Mouse (Mus musculus) layer of hippocampus, adult 18-20 months (tissue): ENCODE results near the gene Tpbpb. TPM values are rescaled to one million over a fixed set of nuclear protein-coding genes. Genes with fewer than 3 reads are reported as not detected.
"Not testable (repeated sequence)": the region's sequence is repeated elsewhere in the genome, so short reads cannot be mapped to it uniquely, and the experiment has no call there.

Source experiments
- DNase-seq, 2 experiments: peaks; one replicate each; pipeline ENCODE4 v3.0.0; 2022; ENCODE audit warnings: low spot score in 2 of 2
- long read RNA-seq: library from polyadenylated mRNA; stranded (forward); transcript quantifications from one replicate; pipeline ENCODE4 v2.0.0, GENCODE M21; 2021
- total RNA-seq, 2 experiments: library from RNA; stranded (reverse); gene quantifications; 2 replicates each; pipeline ENCODE4 v1.2.3; 2021

The Tpbpb gene
- total RNA-seq, result not detected
- long read RNA-seq, result 0 reads

- DNase-seq, result not testable (repeated sequence)
These were observed at the start of gene Tpbpb for GRCm38 (mm10) chr13:60904780-60905179. Tpbpb (minus strand) TSS chr13:60904880.

DNA sequence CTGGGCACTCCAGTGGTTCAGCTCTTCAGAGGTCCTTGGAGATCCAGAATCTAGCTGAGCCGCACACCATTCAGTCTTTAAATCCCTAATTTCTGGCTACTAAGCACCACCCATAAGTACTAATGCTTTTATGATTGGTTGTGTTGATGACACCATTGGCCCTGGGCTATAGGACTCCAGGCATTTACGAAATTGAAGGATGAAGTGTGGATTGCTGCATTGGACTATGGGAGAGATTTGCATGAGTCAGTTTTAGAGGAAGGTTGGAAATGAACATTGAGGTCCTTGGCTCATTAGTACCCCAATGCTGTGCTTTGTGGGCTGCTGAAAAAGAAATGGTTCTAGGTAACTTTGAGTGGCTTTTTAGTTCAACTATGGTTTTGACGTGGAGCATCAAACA is 37.2 kb upstream of the Tpbpb start, which contains the start of gene Tpbpa:
Gene Tpbpa (minus strand): TSS at position 101 of the 400 bp plus-strand sequence.
- DNase-seq, result not testable (repeated sequence)

DNA sequence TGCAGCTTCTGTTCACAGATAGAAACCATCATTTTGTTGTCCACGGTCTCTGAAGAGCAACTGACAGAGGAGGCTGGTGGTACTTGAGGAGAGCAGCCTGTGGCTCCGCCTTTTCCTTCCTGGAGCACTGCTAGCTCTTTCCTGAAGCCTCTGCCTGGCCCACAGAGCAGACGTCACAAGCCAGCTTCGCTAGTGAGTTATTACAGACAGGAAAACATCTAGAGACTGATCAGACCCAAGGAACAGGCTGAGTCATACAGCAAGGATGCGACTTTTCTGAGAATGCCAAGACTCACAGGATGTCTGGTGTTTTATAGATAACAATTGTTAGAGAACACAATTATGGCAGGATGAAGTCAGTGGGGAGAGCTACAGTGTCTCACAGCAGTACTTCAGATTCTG is 31.8 kb upstream of the Tpbpb start, which contains the start of the genes Gm49391 and Ctla2a:
Gene Gm49391 (minus strand): TSS at position 72 of the 402 bp plus-strand sequence.
Gene Ctla2a (minus strand): TSS at position 126 of the 402 bp plus-strand sequence.
- no peak for DNase-seq

DNA sequence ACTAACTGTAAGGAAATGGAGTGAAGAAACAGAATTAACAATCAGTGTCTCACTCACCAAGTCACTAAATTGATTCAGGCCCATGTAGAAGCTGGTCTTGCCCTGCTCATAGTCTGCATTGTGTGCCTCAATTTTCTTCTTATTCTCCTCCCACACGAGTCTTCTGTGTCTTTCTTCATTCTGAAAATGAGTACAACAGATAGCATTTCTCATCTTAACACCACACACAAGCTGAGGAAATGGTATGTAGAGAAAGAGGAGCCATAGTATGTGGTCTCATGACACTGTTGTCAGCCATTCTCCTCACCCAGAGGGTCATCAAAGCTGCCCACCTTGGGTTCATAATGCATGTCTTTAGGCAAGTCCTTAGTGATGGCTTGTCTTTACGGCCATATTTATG is 30.8 kb upstream of the Tpbpb start, which contains the start of gene Gm49393:
Gene Gm49393 (minus strand): TSS at position 101 of the 400 bp plus-strand sequence.
- DNase-seq, result not testable (repeated sequence)

- DNase-seq, result peak in 1 of 2 experiments; percentile 0
These were observed 7.4 kb downstream of the Tpbpb start, which contains the start of gene Ctla2b for GRCm38 (mm10) chr13:60897328-60897727. Ctla2b (minus strand) TSS chr13:60897447.

GRCm38 (mm10) chr13:60896794-60897193 is 7.9 kb downstream of the Tpbpb start, which contains the start of gene Gm49392:
Gm49392 (minus strand) TSS chr13:60896894.
- not testable (repeated sequence) for DNase-seq

DNA sequence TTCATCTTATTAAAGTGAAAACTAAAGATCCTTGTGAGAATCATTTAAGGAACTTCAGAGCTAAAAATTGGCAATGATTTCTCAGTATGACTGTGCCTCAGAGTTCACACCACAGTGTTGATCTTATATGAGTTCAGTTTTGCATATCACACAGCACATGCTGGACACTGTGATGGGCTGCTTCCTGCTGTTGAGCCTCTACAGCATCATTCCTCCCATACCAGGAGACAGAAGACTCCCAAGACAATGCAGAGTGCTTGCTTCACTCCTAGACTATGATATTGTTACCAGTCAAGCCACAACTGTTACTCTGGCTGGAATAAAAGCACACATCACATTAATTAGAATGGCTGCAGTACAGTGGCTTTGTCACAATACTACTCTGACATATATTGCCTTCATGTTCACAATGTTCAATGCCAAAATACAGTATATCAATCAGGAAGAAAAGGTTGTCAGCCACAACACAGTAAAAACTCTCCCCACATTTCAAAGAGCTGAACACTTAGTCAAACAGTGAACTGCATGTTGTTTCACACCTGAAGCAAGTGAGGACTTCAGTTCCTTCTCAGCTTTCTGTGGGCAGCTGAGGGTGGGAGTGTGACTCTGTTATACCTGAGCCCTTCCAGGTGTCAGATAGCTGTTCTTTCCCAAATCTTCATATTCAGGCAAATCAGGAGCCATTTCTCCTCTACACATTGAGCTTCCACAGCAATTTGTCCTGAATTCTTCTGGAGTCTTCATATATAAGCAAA is 9.1 kb downstream of the Tpbpb start:
- DNase-seq, result no peak

DNA sequence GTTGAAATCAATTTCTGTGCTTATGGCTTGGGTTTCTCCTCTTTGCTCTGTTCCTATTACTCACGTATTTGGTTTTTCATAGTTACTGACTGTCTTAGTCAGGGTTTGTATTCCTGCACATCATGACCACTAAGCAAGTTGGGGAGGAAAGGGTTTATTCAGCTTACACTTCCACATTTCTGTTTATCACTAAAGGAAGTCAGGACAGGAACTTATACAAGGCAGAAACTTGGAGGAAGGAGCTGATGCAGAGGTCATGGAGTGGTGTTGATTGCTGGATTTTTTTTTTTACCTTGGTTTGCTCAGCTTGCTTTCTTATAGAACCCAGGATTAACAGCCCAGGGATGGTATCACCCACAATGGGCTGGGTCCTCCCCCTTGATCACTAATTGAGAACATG is 12.4 kb downstream of the Tpbpb start:
- DNase-seq, result no peak

GRCm38 (mm10) chr13:60864281-60864680 is 40.4 kb downstream of the Tpbpb start, which contains the start of gene 4930486L24Rik:
4930486L24Rik (minus strand) TSS chr13:60864475.
- DNase-seq, result no peak

Other genes with a start within 250 kb of the Tpbpb start
- not detected for gene BC051665, start 118.5 kb downstream of the Tpbpb start, total RNA-seq
- not detected for gene Ctsll3, start 102.0 kb downstream of the Tpbpb start, total RNA-seq
- gene 4930486L24Rik, start 40.4 kb downstream of the Tpbpb start, total RNA-seq, result under 1 TPM; 0.30 to 0.36 TPM
- not detected for gene Gm49392, start 8.0 kb downstream of the Tpbpb start, total RNA-seq
- gene Ctla2b, start 7.4 kb downstream of the Tpbpb start, total RNA-seq, result 1 to 10 TPM; 2.2 to 2.3 TPM
- not detected for gene Gm49393, start 30.7 kb upstream of the Tpbpb start, total RNA-seq
- not detected for gene Gm49391, start 31.7 kb upstream of the Tpbpb start, total RNA-seq
- gene Ctla2a, start 31.7 kb upstream of the Tpbpb start, total RNA-seq, result 10 to 100 TPM; 16.0 to 19.5 TPM
- not detected for gene Tpbpa, start 37.1 kb upstream of the Tpbpb start, total RNA-seq
- gene Ctsj, start 101.1 kb upstream of the Tpbpb start, total RNA-seq, result not detected
- gene Ctsq, start 135.8 kb upstream of the Tpbpb start, total RNA-seq, result not detected